Mouse (Mus musculus) erythroblast, embryonic 14.5 days (primary cell): Measurements from ENCODE around the gene Gtf2e1.

Experiments used
- GATA1 ChIP-seq: IDR thresholded peaks from 2 replicates; pipeline ENCODE4 v1.6.1; 2012; ENCODE audit warnings: low read length, inconsistent platforms, mixed read lengths
- TAL1 ChIP-seq: IDR thresholded peaks from 3 replicates; pipeline ENCODE4 v1.6.1; 2012; ENCODE audit warnings: low read length, inconsistent platforms, mixed read lengths

DNA sequence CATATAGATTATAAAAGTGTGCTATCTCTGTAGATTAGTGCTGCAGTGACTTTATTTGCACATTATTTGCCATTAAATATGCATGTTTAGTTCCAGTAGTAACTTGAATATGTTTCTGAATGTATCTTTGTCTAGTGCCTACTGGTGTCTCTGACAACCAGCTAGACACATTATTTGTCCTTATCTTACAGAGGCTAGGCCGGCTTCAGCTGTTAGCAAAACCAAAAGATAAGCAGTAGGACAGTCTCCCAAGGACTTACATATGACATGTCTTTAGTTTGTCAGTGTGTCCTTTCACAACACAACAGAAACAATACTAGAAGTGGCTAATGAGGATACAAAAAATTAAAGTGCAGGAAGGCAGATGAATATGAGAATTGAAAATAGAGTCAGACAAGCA lies 25.5 kb upstream of the Gtf2e1 start:
- TF ChIP-seq GATA1 (no peak), TAL1 (no peak)
